Mouse (Mus musculus) neural tube, postnatal 0 days (tissue): ENCODE results near the gene Olfr600. TPM values are rescaled to one million over a fixed set of nuclear protein-coding genes. Genes with fewer than 3 reads are reported as not detected.

Source experiments
- polyA plus RNA-seq: library from polyadenylated mRNA; unstranded; fragments of >200 nt; fragmentation: Nextera tagmentation; extraction: Ambion mirVana; gene quantifications from 2 replicates; pipeline ENCODE4 v1.2.1, GENCODE M21; 2015

Olfr600 gene
- polyA plus RNA-seq = not detected in 2 replicates

DNA sequence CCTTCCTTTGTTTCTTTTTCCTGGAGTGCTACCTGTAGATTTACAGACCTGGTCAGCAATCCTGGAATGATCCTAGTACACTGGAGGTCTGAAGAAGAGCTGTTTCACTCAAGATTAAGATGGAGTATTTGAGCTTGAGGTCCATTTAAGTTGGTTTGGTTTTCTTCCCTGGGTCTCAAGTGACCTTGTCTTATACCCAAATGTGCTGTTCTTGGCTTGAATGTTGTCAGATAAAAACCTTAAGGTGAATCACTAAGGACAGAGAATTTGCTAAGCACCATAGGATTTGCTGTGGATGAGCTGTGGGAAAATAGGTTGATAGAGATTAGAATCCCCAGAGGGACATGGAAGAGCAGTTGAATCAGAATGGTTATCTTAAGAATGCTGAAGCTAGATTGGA lies at the start of gene Olfr600:
Gene Olfr600 (minus strand): TSS at position 101 of the 400 bp plus-strand sequence.

DNA sequence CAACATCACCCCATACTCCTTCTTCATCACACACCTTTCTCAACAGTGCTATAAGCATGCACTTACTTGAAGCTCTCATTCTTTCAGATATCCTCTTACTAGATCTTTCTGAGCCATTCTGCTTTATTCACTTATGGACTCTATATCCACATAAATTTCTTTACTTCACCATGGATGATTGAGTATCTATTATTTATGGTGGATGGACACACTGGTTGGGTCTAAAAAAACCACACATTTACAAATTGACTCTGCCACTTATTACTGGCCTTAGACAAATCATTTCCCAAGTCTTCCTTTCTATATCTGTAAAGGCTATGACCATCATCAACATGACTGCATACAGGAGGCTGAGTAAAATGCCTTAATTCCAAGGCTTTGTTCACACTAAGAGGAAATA lies 36.6 kb upstream of the Olfr600 start, which contains the start of gene Olfr603:
Gene Olfr603 (minus strand): TSS at position 101 of the 400 bp plus-strand sequence.

DNA sequence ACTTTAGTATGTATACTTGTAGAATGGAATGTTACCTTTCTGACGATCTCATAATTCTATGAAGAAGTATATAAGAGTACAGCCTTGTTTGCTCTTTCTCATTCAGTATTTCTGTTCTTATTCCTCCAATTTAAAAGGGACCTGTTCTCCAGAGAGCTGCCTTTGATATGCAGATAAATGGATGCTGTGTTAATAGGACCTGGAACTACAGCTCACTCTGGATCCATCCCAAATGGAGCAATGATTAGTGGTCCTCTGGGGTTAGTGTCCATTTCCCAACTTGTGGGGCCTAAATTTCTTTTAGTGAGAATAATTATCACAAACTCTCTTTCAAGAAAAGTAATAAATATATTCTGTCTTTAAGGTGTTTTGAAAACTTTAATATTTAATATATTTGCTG lies 13.1 kb upstream of the Olfr600 start, which contains the start of gene Olfr601:
Gene Olfr601 (minus strand): TSS at position 101 of the 400 bp plus-strand sequence.

DNA sequence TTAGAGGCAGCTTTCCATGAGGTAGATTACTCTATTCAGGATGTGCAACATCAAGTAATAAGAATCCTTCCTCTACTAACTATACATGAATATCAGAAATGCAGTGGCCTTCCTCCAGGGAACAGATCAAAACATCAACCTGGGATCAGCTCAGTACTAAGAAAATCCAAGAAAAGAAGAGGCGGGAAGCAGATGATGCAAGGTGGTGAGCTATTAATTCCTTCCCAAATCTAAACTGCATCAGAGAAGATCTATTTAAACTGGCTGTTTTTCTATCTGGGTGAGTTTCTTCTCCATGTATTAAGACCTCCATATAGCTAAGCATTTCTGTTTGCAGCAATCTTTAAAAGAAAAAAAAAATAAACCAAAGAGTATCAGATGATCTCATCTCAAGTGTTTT lies 13.9 kb downstream of the Olfr600 start, which contains the start of gene Olfr599:
Gene Olfr599 (plus strand): TSS at position 301 of the 400 bp plus-strand sequence.

DNA sequence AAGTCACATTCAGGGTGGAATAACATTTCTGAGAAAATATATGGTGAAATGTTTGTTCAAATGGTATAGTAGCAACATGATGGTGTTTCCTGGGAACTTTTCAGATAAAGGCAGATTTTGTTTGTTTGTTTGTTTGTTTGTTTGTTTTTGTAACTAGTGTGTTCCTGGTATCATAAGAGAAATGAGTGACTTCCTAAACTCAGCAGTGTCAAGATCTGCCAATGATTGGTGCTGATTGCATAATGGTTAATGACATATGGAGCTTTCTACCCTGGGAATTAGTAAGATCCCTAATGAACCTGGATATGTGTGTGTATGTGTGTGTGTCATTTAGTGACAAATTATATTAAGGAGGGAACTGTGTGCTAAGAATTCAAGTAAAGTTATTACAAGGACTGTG lies 26.2 kb downstream of the Olfr600 start, which contains the start of gene Olfr598:
Gene Olfr598 (plus strand): TSS at position 301 of the 400 bp plus-strand sequence.

DNA sequence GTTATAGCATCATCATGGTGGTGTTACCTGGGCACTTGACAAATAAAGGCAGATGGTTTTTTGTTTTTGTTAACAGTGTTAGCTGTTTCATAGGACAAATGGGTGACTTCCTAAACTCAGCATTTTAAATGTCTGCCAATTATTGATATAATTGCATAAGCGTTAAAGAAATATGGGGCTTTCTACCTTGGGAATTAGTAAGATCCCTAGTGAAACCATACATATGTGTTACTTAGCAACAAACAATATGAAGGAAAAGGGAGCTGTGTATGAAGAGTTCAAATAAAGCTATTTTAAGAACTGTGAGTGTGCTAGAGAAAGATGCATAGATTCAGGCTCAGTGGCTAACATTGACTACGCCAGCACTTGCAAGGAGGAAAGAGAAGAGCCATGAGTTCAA lies 33.5 kb downstream of the Olfr600 start, which contains the start of gene Olfr597:
Gene Olfr597 (plus strand): TSS at position 301 of the 400 bp plus-strand sequence.

DNA sequence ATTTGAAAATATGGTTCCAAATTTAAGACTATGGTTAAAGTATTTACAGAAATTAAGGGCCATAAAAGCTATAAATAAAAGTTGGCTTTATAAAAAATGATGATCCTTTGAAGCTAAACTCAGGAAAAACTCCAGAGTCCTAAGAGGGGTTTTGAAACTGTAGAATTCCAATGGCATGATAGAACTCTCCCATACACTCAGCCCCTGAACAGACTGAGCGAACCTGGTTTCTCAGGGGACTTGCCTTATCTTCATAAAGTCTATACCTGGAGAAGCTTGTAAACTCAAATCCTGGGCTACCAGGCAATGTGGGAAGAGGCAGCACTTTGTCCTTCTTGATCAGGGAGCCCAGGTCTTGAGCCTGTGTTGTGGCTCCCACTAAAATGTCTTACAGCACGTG lies 44.1 kb downstream of the Olfr600 start, which contains the start of gene Olfr596:
Gene Olfr596 (plus strand): TSS at position 301 of the 400 bp plus-strand sequence.

Other genes with a start within 250 kb of the Olfr600 start
- not detected in 2 replicates for gene Olfr586, start 224.0 kb downstream of the Olfr600 start, polyA plus RNA-seq
- gene Olfr588-ps1, start 208.8 kb downstream of the Olfr600 start, polyA plus RNA-seq = not detected in 2 replicates
- gene Olfr589, start 193.3 kb downstream of the Olfr600 start, polyA plus RNA-seq = not detected in 2 replicates
- gene Olfr591, start 171.3 kb downstream of the Olfr600 start, polyA plus RNA-seq = not detected in 2 replicates
- gene Olfr592, start 164.9 kb downstream of the Olfr600 start, polyA plus RNA-seq = not detected in 2 replicates
- not detected in 2 replicates for gene Olfr593, start 137.8 kb downstream of the Olfr600 start, polyA plus RNA-seq
- gene Olfr594, start 132.7 kb downstream of the Olfr600 start, polyA plus RNA-seq = not detected in 2 replicates
- not detected in 2 replicates for gene Usp17ld, start 97.2 kb downstream of the Olfr600 start, polyA plus RNA-seq
- gene Olfr596, start 44.0 kb downstream of the Olfr600 start, polyA plus RNA-seq = not detected in 2 replicates
- not detected in 2 replicates for gene Olfr597, start 33.4 kb downstream of the Olfr600 start, polyA plus RNA-seq
- gene Olfr598, start 26.1 kb downstream of the Olfr600 start, polyA plus RNA-seq = not detected in 2 replicates
- gene Olfr599, start 13.8 kb downstream of the Olfr600 start, polyA plus RNA-seq = not detected in 2 replicates
- gene Olfr601, start 13.0 kb upstream of the Olfr600 start, polyA plus RNA-seq = not detected in 2 replicates
- gene Olfr603, start 36.5 kb upstream of the Olfr600 start, polyA plus RNA-seq = not detected in 2 replicates
- gene Usp17lc, start 65.4 kb upstream of the Olfr600 start, polyA plus RNA-seq = not detected in 2 replicates
- not detected in 2 replicates for gene Olfr605, start 95.8 kb upstream of the Olfr600 start, polyA plus RNA-seq
- not detected in 2 replicates for gene Olfr606, start 99.4 kb upstream of the Olfr600 start, polyA plus RNA-seq
- gene Olfr607, start 114.5 kb upstream of the Olfr600 start, polyA plus RNA-seq = not detected in 2 replicates
- not detected in 2 replicates for gene Olfr608, start 120.2 kb upstream of the Olfr600 start, polyA plus RNA-seq
- not detected in 2 replicates for gene Olfr609, start 148.4 kb upstream of the Olfr600 start, polyA plus RNA-seq
- gene Olfr610, start 162.5 kb upstream of the Olfr600 start, polyA plus RNA-seq = not detected in 2 replicates
- gene Olfr611, start 171.2 kb upstream of the Olfr600 start, polyA plus RNA-seq = not detected in 2 replicates
- not detected in 2 replicates for gene Olfr612, start 193.0 kb upstream of the Olfr600 start, polyA plus RNA-seq
- gene Olfr613, start 198.4 kb upstream of the Olfr600 start, polyA plus RNA-seq = not detected in 2 replicates
- gene Olfr615, start 206.4 kb upstream of the Olfr600 start, polyA plus RNA-seq = not detected in 2 replicates
- gene Olfr616, start 219.5 kb upstream of the Olfr600 start, polyA plus RNA-seq = not detected in 2 replicates
- not detected in 2 replicates for gene Olfr617, start 223.4 kb upstream of the Olfr600 start, polyA plus RNA-seq
- not detected in 2 replicates for gene Olfr618, start 240.4 kb upstream of the Olfr600 start, polyA plus RNA-seq